Mouse (Mus musculus) mature B cell (primary cell): ENCODE data around the gene Dglucy.

ENCODE experiments used
- in situ Hi-C: fragments of 300-500 bp; cut with MboI; formaldehyde crosslinking; loops from 2 replicates; pipeline ENCODE4 v1.14.3; 2019

Gene Dglucy

DNA sequence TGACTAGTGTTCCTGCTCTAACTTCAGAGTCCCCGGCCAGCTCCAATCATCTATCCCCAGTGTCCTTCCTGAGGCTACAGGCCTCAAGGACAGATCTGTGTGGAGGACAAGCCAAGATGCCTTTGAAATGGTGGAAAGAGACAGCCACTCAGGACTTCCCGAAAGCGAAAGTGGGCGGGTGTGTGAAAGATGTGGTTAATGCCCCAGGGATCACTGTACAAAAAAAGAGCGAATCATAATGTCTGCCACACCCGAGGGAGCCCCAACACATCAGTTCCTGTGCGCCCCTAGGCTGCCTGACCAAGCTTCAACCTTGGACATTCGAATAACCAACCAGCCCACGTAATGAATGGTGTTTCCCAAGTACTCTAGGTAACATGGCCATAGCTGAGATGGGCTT lies 149.4 kb downstream of the Dglucy start:
- in situ Hi-C loops = no loop called here

DNA sequence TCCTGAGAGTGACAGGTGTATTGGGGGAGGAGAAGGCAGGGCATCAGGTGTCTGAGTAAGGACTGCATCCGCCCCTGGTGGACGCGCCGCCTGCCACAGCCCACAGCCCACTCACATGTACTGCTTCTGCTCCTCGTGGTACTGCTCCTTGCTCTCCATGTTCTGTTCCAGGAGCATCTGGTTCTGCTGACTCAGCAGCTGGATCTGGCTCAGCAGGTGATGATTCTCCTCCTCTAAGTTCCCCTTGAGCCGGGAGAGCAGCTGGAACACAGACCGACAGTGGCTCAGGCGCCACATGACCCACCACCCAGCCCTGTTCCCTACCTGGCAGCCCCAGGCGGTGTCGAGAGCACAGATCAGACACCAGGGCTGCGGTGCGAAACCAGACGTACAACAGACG lies 152.8 kb downstream of the Dglucy start:
- in situ Hi-C loops = no loop called here

DNA sequence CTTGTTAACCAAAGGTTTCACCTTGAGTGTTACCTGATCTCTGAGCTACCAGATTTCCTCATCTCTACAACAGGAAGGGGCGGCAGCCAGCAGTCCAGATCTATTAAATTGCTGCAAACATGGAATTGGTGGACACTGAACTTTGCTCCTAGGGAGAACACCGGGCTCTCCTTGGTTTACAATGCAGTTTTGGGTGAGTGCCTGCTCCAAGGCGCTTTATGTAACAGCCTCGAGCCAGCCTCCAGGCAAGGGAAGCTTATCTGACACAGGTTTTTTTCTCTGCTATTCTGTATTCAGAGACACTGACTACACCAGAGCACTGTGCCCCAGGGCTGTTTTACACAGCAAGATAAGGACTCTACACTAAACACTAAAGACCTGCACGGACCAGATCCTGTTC lies 155.9 kb downstream of the Dglucy start:
- in situ Hi-C loops = no loop called here

DNA sequence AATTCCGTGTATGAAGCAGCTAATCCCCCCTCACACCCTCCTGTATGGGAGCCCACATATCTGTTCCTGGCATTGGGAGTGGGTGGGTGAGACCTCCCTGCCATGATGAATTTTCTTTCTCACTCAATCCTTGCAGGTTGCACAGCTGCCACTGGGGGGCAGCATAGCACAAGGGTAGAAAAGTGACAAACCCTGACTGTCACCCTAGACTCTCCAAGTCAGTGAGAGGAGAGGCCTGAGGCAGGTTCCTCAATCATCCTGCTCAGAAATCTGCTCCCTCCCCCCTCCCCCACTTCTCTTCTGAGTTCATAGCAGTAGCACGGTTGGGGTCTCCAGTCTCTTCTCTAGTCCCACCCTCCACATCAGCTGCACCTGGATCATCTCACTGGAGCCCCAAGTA lies 157.3 kb downstream of the Dglucy start:
- in situ Hi-C loops = no loop called here

DNA sequence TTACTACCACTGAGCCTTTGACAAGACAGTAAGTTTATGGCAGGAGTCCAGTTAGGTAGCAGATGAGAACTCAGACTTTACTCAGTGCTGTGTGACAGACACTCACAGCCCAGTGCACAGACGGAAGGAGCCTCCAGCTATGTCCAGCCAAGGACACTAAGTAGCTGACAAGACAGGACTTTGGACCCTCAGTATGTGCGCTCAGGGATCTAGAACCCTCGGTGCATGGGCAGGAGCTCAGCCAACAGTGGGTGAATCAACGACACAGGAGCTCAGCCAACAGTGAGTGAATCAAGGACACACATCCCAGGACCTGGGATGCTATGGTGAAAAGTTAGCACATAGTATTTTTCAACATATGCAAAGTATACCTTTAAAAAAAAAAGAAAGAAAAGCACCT lies 157.9 kb downstream of the Dglucy start:
- in situ Hi-C loops = no loop called here

DNA sequence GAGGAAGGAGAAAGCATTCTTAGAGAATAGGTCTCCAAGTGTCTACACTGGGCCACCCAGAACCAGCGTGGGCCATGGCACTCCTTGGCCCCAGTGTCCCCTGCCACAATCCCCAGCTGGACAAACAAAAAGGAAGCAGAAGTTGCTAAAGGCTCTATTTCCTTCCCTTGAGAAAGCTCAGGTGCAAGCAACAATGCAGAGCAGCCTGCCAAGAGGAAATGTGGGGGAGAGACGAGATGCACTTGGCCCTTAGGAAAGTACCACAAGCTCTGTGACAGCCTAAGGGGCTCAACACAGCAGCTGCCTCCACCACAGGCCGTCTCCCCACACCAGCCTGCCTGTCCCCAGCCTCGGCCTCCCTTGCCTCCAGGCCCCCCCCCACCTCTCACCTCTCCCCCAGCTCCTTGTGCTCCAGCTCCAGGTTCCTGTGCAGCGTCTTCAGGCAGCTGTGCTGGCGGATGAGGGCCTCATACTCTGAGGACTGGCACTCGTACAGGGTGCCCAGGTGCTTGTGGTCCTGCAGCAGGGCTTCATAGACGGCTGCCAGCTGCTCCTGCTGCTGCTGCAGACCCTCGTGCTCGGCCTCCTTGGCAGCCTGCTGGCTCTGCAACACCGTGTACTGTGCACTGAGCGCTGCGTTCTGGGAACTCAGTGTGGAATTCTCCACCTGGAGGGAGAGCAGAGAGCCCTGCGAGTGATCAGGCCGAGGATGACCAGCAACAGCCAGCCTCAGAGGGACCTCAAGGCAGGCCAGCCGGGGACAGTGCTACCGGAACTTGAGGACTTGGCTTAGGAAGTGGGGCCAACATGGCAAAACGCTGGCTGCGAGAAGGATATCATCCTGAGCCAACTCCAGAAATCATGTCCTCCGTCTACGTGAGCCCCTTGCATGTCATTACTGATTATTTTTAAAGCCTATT lies 158.8 kb downstream of the Dglucy start:
- in situ Hi-C loops = no loop called here

DNA sequence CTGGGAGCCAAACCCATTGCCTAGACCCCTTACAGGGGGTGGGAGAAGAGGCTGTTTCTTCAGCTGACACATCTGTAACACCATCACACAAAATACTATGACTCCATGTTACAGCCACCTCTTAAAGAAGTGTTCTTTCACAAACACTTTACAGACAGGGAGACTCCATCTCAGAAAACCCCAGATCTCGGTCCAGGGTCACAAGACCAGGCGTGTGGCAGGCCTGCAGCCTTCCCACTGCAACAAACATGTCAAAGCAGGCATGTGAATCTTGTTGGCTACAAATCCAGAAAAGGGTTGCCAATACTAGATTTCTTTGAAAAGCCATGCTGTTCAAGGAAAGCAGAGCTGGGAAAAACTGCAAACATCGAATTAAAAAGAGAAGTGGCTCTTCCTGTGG lies 162.5 kb downstream of the Dglucy start:
- in situ Hi-C loops = no loop called here

DNA sequence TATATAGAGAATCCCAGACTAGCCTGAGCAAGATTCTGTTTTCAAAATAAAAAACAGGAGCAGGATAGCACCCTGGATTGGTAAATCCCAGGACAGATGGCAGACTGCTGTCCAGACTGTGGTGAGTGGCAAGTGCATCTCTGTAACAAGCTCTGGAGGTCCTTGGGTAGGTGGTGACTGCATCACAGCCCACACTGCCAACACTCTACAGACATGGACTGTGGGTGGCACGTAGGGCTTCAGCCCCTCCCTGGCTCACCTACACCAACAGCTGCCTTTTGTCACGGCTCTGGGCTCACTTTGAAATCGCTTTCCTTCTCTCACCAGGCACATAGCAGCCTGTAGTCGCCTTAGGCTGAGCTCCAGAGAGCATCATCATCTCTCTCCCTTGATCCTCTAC lies 164.3 kb downstream of the Dglucy start:
- in situ Hi-C loops = no loop called here

DNA sequence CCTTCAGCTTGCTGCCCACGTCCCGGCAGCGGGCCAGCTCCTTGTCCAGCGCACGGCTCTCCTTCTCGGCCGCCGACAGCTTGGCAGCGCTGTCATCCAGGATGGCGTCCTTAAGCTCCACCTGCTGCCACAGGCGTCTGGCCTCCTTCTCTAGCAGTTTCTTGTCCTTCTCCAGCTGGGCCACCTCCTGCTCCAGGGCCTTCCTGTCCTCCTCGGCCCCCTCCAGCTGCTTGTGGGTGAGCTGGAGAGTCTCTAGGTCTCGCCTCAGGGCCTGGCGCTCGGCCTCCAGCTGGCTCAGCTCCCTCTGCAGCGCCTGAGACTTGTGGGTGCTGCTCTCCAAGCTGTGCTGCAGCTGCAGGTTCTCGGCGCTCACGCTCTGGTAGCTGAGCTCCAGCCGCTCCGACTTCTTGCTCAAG lies 166.1 kb downstream of the Dglucy start:
- in situ Hi-C loops = no loop called here

DNA sequence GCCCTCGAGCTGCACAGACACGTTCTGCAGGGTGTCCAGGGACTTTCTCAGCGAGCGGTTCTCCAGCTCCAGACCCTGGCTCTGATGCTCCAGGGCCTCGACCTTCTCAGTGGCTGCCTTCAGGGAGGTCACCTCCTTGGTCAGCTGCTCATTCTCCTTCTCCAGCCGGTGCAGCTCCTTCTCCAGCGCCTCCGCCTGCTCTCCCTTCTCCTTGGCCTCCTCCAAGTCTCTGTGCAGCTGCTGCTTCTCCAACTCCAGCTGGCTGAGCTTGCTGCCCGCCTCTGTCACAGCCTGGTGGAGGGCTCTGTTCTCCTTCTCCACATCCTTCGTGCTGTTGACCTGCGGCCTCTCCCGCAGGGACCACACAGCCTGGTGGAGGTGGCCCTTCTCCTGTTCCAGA lies 166.6 kb downstream of the Dglucy start:
- in situ Hi-C loops = no loop called here

DNA sequence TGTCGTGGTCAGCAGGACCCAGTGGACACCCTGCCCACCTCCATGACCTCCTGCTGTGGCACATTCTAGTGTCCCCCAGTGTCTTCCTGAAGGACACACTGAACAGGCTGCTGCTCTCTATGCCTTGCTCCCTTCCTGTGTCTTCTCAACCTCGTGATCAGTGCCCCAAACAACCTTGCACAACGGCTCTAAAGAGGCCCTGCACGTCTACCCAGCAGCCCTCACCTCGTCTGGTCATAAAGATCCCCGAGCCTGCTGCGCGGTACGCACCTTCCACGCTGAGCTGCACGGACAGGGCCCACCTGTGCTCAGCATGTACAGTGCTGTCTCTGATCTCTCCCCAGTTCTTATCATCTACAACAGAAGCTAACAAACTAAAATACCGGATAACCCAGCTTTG lies 167.1 kb downstream of the Dglucy start:
- in situ Hi-C loops = no loop called here
